Mouse (Mus musculus): ENCODE data around the gene Serpine1. TPM values are rescaled to one million over a fixed set of nuclear protein-coding genes. Genes with fewer than 3 reads are reported as not detected.
A peak's percentile ranks its signal among the peaks of the same experiment; 100 is the strongest.

Serpine1 gene
- polyA plus RNA-seq, 1 experiment = not detected

- Histone ChIP-seq H3K4me3 (replicated peaks) (no peak overlapping the region), H3K36me3 (ENCODE audit: control insufficient read depth) (no peaks in the 10 kb centered on the region), H3K4me1 (ENCODE audit: control insufficient read depth) (0 out of 2 replicates have a peak, but pooled peaks cover 2% of the 10 kb centered on the region), H3K27me3 (ENCODE audit: control insufficient read depth) (peaks cover 8% of the 10 kb centered on the region), H3K9me3 (ENCODE audit: control insufficient read depth, low read length) (no peaks in the 10 kb centered on the region)
- TF ChIP-seq TAL1 (IDR thresholded peaks at IDR 0.05; ENCODE audit: low read length) (no peak), GATA1 (IDR thresholded peaks at IDR 0.05; ENCODE audit: low read length) (no peak)
These were observed 17.2 kb downstream of the Serpine1 start for GRCm38 (mm10) chr5:137054873-137055272.

- no peaks in the 10 kb centered on the region for H3K36me3 ChIP-seq (ENCODE audit: control insufficient read depth)
- TF ChIP-seq TAL1 (IDR thresholded peaks at IDR 0.05; ENCODE audit: low read length) = no peak
- TF ChIP-seq GATA1 (IDR thresholded peaks at IDR 0.05; ENCODE audit: low read length) = no peak
- no peaks in the 10 kb centered on the region for H3K9me3 ChIP-seq (ENCODE audit: control insufficient read depth, low read length)
- no peak overlapping the region for H3K4me3 ChIP-seq (replicated peaks)
- H3K27me3 ChIP-seq (ENCODE audit: control insufficient read depth) = peaks cover 8% of the 10 kb centered on the region
- H3K4me1 ChIP-seq (ENCODE audit: control insufficient read depth) = 0 out of 2 replicates have a peak, but pooled peaks cover 2% of the 10 kb centered on the region
These were observed 17.8 kb downstream of the Serpine1 start for GRCm38 (mm10) chr5:137054299-137054698.

GRCm38 (mm10) chr5:137051914-137052505, 20.1 kb downstream of the Serpine1 start:
- no peak overlapping the region for H3K4me3 ChIP-seq (replicated peaks)
- peaks cover 3% of the 10 kb centered on the region for H3K4me1 ChIP-seq (ENCODE audit: control insufficient read depth)

GRCm38 (mm10) chr5:137051125-137051524, 20.9 kb downstream of the Serpine1 start:
- H3K9me3 ChIP-seq (ENCODE audit: control insufficient read depth, low read length) = no peaks in the 10 kb centered on the region
- H3K36me3 ChIP-seq (ENCODE audit: control insufficient read depth) = no peaks in the 10 kb centered on the region
- no peak for TF ChIP-seq GATA1 (IDR thresholded peaks at IDR 0.05; ENCODE audit: low read length)
- no peak for TF ChIP-seq TAL1 (IDR thresholded peaks at IDR 0.05; ENCODE audit: low read length)
- peaks cover 9% of the 10 kb centered on the region for H3K4me1 ChIP-seq (ENCODE audit: control insufficient read depth)
- peaks cover 30% of the 10 kb centered on the region for H3K27me3 ChIP-seq (ENCODE audit: control insufficient read depth)
- no peak overlapping the region for H3K4me3 ChIP-seq (replicated peaks)

More at GRCm38 (mm10) chr5:137051914-137052505, 20.1 kb downstream of the Serpine1 start:
- no peaks in the 10 kb centered on the region for H3K9me3 ChIP-seq (ENCODE audit: control insufficient read depth, low read length)
- H3K27me3 ChIP-seq (ENCODE audit: control insufficient read depth) = peaks cover 24% of the 10 kb centered on the region
- TF ChIP-seq GATA1 (IDR thresholded peaks at IDR 0.05; ENCODE audit: low read length) = no peak
- no peak for TF ChIP-seq TAL1 (IDR thresholded peaks at IDR 0.05; ENCODE audit: low read length)
- H3K36me3 ChIP-seq (ENCODE audit: control insufficient read depth) = no peaks in the 10 kb centered on the region

- TF ChIP-seq TAL1 (IDR thresholded peaks at IDR 0.05; ENCODE audit: low read length) = no peak
- no peak for TF ChIP-seq GATA1 (IDR thresholded peaks at IDR 0.05; ENCODE audit: low read length)
- H3K4me1 ChIP-seq (ENCODE audit: control insufficient read depth) = peaks cover 28% of the 10 kb centered on the region
- H3K4me3 ChIP-seq (replicated peaks) = no peak overlapping the region
- H3K9me3 ChIP-seq (ENCODE audit: control insufficient read depth, low read length) = no peaks in the 10 kb centered on the region
- H3K27me3 ChIP-seq (ENCODE audit: control insufficient read depth) = peaks cover 30% of the 10 kb centered on the region
- peaks cover 15% of the 10 kb centered on the region for H3K36me3 ChIP-seq (ENCODE audit: control insufficient read depth)
These were observed 25.1 kb downstream of the Serpine1 start for GRCm38 (mm10) chr5:137046991-137047390.

GRCm38 (mm10) chr5:137046324-137046718, 25.7 kb downstream of the Serpine1 start:
- H3K27me3 ChIP-seq (ENCODE audit: control insufficient read depth) = peaks cover 29% of the 10 kb centered on the region
- H3K4me1 ChIP-seq (ENCODE audit: control insufficient read depth) = peaks cover 26% of the 10 kb centered on the region
- H3K36me3 ChIP-seq (ENCODE audit: control insufficient read depth) = peaks cover 22% of the 10 kb centered on the region
- no peaks in the 10 kb centered on the region for H3K9me3 ChIP-seq (ENCODE audit: control insufficient read depth, low read length)
- TF ChIP-seq GATA1 (IDR thresholded peaks at IDR 0.05; ENCODE audit: low read length) (no peak), TAL1 (IDR thresholded peaks at IDR 0.05; ENCODE audit: low read length) (no peak)
- peak overlapping the region; percentile 88 for H3K4me3 ChIP-seq (replicated peaks)

- no peak for TF ChIP-seq GATA1 (IDR thresholded peaks at IDR 0.05; ENCODE audit: low read length)
- no peak for TF ChIP-seq TAL1 (IDR thresholded peaks at IDR 0.05; ENCODE audit: low read length)
- peaks cover 26% of the 10 kb centered on the region for H3K4me1 ChIP-seq (ENCODE audit: control insufficient read depth)
- peak within 1 kb of the TSS; percentile 88 for H3K4me3 ChIP-seq (replicated peaks)
- no peaks in the 10 kb centered on the region for H3K9me3 ChIP-seq (ENCODE audit: control insufficient read depth, low read length)
- peaks cover 27% of the 10 kb centered on the region for H3K36me3 ChIP-seq (ENCODE audit: control insufficient read depth)
- peaks cover 29% of the 10 kb centered on the region for H3K27me3 ChIP-seq (ENCODE audit: control insufficient read depth)
These were observed 26.4 kb downstream of the Serpine1 start, which contains the start of gene Ap1s1 for GRCm38 (mm10) chr5:137045402-137046323. Gene Ap1s1, minus strand, starts transcription at chr5:137046135.

- H3K4me3 ChIP-seq (replicated peaks) = no peak overlapping the region
- H3K9me3 ChIP-seq (ENCODE audit: control insufficient read depth, low read length) = no peaks in the 10 kb centered on the region
- no peak for TF ChIP-seq GATA1 (IDR thresholded peaks at IDR 0.05; ENCODE audit: low read length)
- no peak for TF ChIP-seq TAL1 (IDR thresholded peaks at IDR 0.05; ENCODE audit: low read length)
- H3K36me3 ChIP-seq (ENCODE audit: control insufficient read depth) = peaks cover 42% of the 10 kb centered on the region
- H3K27me3 ChIP-seq (ENCODE audit: control insufficient read depth) = peaks cover 24% of the 10 kb centered on the region
- H3K4me1 ChIP-seq (ENCODE audit: control insufficient read depth) = peaks cover 26% of the 10 kb centered on the region
These were observed 28.1 kb downstream of the Serpine1 start for GRCm38 (mm10) chr5:137043997-137044396.

- Histone ChIP-seq H3K27me3 (ENCODE audit: control insufficient read depth) (peaks cover 7% of the 10 kb centered on the region), H3K4me3 (replicated peaks) (no peak overlapping the region), H3K36me3 (ENCODE audit: control insufficient read depth) (peaks cover 68% of the 10 kb centered on the region), H3K4me1 (ENCODE audit: control insufficient read depth) (peaks cover 22% of the 10 kb centered on the region), H3K9me3 (ENCODE audit: control insufficient read depth, low read length) (no peaks in the 10 kb centered on the region)
- TF ChIP-seq TAL1 (IDR thresholded peaks at IDR 0.05; ENCODE audit: low read length) = no peak
- no peak for TF ChIP-seq GATA1 (IDR thresholded peaks at IDR 0.05; ENCODE audit: low read length)
These were observed 30.6 kb downstream of the Serpine1 start for GRCm38 (mm10) chr5:137041442-137041841.

All from erythroblast, embryonic 14.5 days (primary cell).